Mouse (Mus musculus) embryonic facial prominence, embryonic 11.5 days (tissue): ENCODE measurements around the gene Parp14. TPM values are rescaled to one million over a fixed set of nuclear protein-coding genes. Genes with fewer than 3 reads are reported as not detected.

ENCODE experiments used
- ATAC-seq: fragments of 200-750 bp; cut with Nextera tagmentation; replicated peaks from 2 replicates; pipeline ENCODE4 v1.8.0; 2017; ENCODE audit warnings: low read depth; ENCODE audit not compliant: insufficient number of reproducible peaks, low FRiP score, low TSS enrichment
- DNase-seq: peaks from one replicate; pipeline ENCODE4 v3.0.0-alpha.2; 2015; ENCODE audit warnings: low spot score
- H3K27ac ChIP-seq: fragments of 300-500 bp; sonication (generic); replicated peaks from 2 replicates; pipeline ENCODE4 v1.5.1; 2014; ENCODE audit warnings: mild to moderate bottlenecking, low read depth, low read length, control low read depth
- H3K27me3 ChIP-seq: fragments of 300-500 bp; sonication (generic); 2 replicates; pipeline ENCODE4 v1.6.1; 2014; ENCODE audit warnings: mild to moderate bottlenecking, low read length, moderate library complexity, mixed read lengths; ENCODE audit not compliant: control insufficient read depth, insufficient read depth
- H3K36me3 ChIP-seq: fragments of 300-500 bp; sonication (generic); replicated peaks from 2 replicates; pipeline ENCODE4 v1.6.1; 2014; ENCODE audit warnings: low read depth, mild to moderate bottlenecking, low read length, moderate library complexity, mixed read lengths; ENCODE audit not compliant: control insufficient read depth, insufficient read depth
- H3K4me1 ChIP-seq: fragments of 300-500 bp; sonication (generic); 2 replicates; pipeline ENCODE4 v1.6.1; 2014; ENCODE audit warnings: low read length, mixed read lengths; ENCODE audit not compliant: control insufficient read depth, insufficient read depth
- H3K4me2 ChIP-seq: fragments of 300-500 bp; sonication (generic); 2 replicates; pipeline ENCODE4 v1.6.1; 2014; ENCODE audit warnings: low read depth, mild to moderate bottlenecking, control low read depth, low read length, moderate library complexity
- H3K4me3 ChIP-seq: fragments of 300-500 bp; sonication (generic); 2 replicates; pipeline ENCODE4 v1.5.1; 2014; ENCODE audit warnings: low read depth, low read length, control low read depth
- H3K9ac ChIP-seq: fragments of 300-500 bp; sonication (generic); replicated peaks from 2 replicates; pipeline ENCODE4 v1.6.1; 2014; ENCODE audit warnings: mild to moderate bottlenecking, control low read depth, low read length
- H3K9me3 ChIP-seq: fragments of 300-500 bp; sonication (generic); replicated peaks from 2 replicates; pipeline ENCODE4 v1.6.1; 2016; ENCODE audit warnings: mild to moderate bottlenecking, low read length, inconsistent platforms, mixed read lengths; ENCODE audit not compliant: control insufficient read depth
- WGBS: fragments of 180-500 bp; shearing (Covaris S2); extraction: QIAGEN DNeasy Blood & Tissue Kit; methylation state at CpG from one replicate; pipeline ENCODE4 v1.1.7; 2014; 5-methylcytosine and 5-hydroxymethylcytosine counted together
- polyA plus RNA-seq: library from polyadenylated mRNA; unstranded; fragments of >200 nt; fragmentation: Nextera tagmentation; extraction: Ambion mirVana; gene quantifications from 2 replicates; pipeline ENCODE4 v1.2.1, GENCODE M21; 2014

The Parp14 gene
- polyA plus RNA-seq, 1 experiment from 2014 or later: 0.29 TPM

GRCm38 (mm10) chr16:35802163-35802562 is 69.2 kb downstream of the Parp14 start:
- H3K9ac ChIP-seq: no peak overlapping the region
- H3K27me3 ChIP-seq: no peaks in the 10 kb centered on the region
- no peak for DNase-seq
- H3K9me3 ChIP-seq: no peaks in the 10 kb centered on the region
- no peak overlapping the region for H3K4me3 ChIP-seq
- WGBS: 90% methylated on average over 7 of the region's 7 CpGs
- H3K36me3 ChIP-seq: no peaks in the 10 kb centered on the region
- H3K4me2 ChIP-seq: no peak overlapping the region
- no peak for ATAC-seq
- no peaks in the 10 kb centered on the region for H3K4me1 ChIP-seq
- H3K27ac ChIP-seq: no peak overlapping the region

- 77% methylated on average over 6 of the region's 6 CpGs for WGBS
- DNase-seq (no peak), ATAC-seq (no peak)
- no peak overlapping the region for H3K4me3 ChIP-seq
- no peak overlapping the region for H3K9ac ChIP-seq
- H3K4me2 ChIP-seq: no peak overlapping the region
- H3K27me3 ChIP-seq: no peaks in the 10 kb centered on the region
- no peaks in the 10 kb centered on the region for H3K9me3 ChIP-seq
- no peaks in the 10 kb centered on the region for H3K4me1 ChIP-seq
- H3K36me3 ChIP-seq: no peaks in the 10 kb centered on the region
- H3K27ac ChIP-seq: no peak overlapping the region
Measured at GRCm38 (mm10) chr16:35791962-35792521, 79.3 kb downstream of the Parp14 start.

- Histone ChIP-seq H3K27ac (no peak overlapping the region), H3K4me1 (no peaks in the 10 kb centered on the region), H3K9ac (no peak overlapping the region), H3K36me3 (no peaks in the 10 kb centered on the region), H3K27me3 (no peaks in the 10 kb centered on the region), H3K9me3 (no peaks in the 10 kb centered on the region), H3K4me2 (no peak overlapping the region), H3K4me3 (no peak overlapping the region)
- DNase-seq (no peak), ATAC-seq (no peak)
- WGBS: 92% methylated on average over 6 of the region's 6 CpGs
Measured at GRCm38 (mm10) chr16:35788330-35788729, 83.0 kb downstream of the Parp14 start.

- DNase-seq (no peak), ATAC-seq (no peak)
- no peaks in the 10 kb centered on the region for H3K4me1 ChIP-seq
- H3K4me2 ChIP-seq: no peak overlapping the region
- H3K9me3 ChIP-seq: no peaks in the 10 kb centered on the region
- no peak overlapping the region for H3K27ac ChIP-seq
- 85% methylated on average over 8 of the region's 8 CpGs for WGBS
- no peaks in the 10 kb centered on the region for H3K36me3 ChIP-seq
- H3K27me3 ChIP-seq: no peaks in the 10 kb centered on the region
- no peak overlapping the region for H3K4me3 ChIP-seq
- no peak overlapping the region for H3K9ac ChIP-seq
Measured at GRCm38 (mm10) chr16:35787568-35788189, 83.7 kb downstream of the Parp14 start.

GRCm38 (mm10) chr16:35787163-35787562 is 84.2 kb downstream of the Parp14 start:
- ATAC-seq: no peak
- no peaks in the 10 kb centered on the region for H3K4me1 ChIP-seq
- 88% methylated on average over 6 of the region's 6 CpGs for WGBS
- no peak overlapping the region for H3K27ac ChIP-seq
- H3K27me3 ChIP-seq: no peaks in the 10 kb centered on the region
- H3K36me3 ChIP-seq: no peaks in the 10 kb centered on the region
- H3K9ac ChIP-seq: no peak overlapping the region
- H3K4me3 ChIP-seq: no peak overlapping the region
- H3K4me2 ChIP-seq: no peak overlapping the region
- H3K9me3 ChIP-seq: no peaks in the 10 kb centered on the region
- DNase-seq: no peak

- no peak for ATAC-seq
- no peak overlapping the region for H3K4me2 ChIP-seq
Measured at GRCm38 (mm10) chr16:35784134-35784725, 87.1 kb downstream of the Parp14 start.

GRCm38 (mm10) chr16:35783207-35783573 is 88.2 kb downstream of the Parp14 start:
- no peaks in the 10 kb centered on the region for H3K4me1 ChIP-seq
- H3K4me2 ChIP-seq: no peak overlapping the region
- H3K27me3 ChIP-seq: no peaks in the 10 kb centered on the region
- no peak for DNase-seq
- H3K9me3 ChIP-seq: no peaks in the 10 kb centered on the region
- H3K4me3 ChIP-seq: no peak overlapping the region
- H3K9ac ChIP-seq: no peak overlapping the region
- H3K36me3 ChIP-seq: no peaks in the 10 kb centered on the region
- H3K27ac ChIP-seq: no peak overlapping the region
- 87% methylated on average over 3 of the region's 3 CpGs for WGBS
- ATAC-seq: no peak

More at GRCm38 (mm10) chr16:35784134-35784725, 87.1 kb downstream of the Parp14 start:
- Histone ChIP-seq H3K9me3 (no peaks in the 10 kb centered on the region), H3K27me3 (no peaks in the 10 kb centered on the region), H3K9ac (no peak overlapping the region), H3K36me3 (no peaks in the 10 kb centered on the region), H3K4me3 (no peak overlapping the region), H3K4me1 (no peaks in the 10 kb centered on the region), H3K27ac (no peak overlapping the region)
- DNase-seq: no peak
- WGBS: 88% methylated on average over 7 of the region's 7 CpGs
